In genomic region chr14:30654691-30655228, GRCm38 (mm10) we compare ENCODE assay signal across 8 mouse cellular contexts. TPM values are rescaled to one million over a fixed set of nuclear protein-coding genes. Genes with fewer than 3 reads are reported as not detected.
DNase-seq lines count a peak whose midpoint lies in the region; ATAC-seq lines count a peak whose summit lies in the region.

No protein-coding gene starts in this region.

- no peaks in the 10 kb centered on the region for H3K27me3 ChIP-seq in heart, embryonic 12.5 days (replicated peaks)
- no peaks in the 10 kb centered on the region for H3K27me3 ChIP-seq in forebrain, embryonic 15.5 days

- peaks cover 14% of the 10 kb centered on the region for H3K36me3 ChIP-seq in heart, embryonic 12.5 days
- H3K36me3 ChIP-seq in forebrain, embryonic 15.5 days, result no peaks in the 10 kb centered on the region

- H3K27ac ChIP-seq in heart, embryonic 12.5 days (ENCODE audit: poor library complexity, severe bottlenecking), result peak overlapping the region; percentile 74
- peak overlapping the region; percentile 85 for H3K27ac ChIP-seq in forebrain, embryonic 15.5 days (replicated peaks)

- 52% methylated on average over 4 of the region's 4 CpGs for WGBS in heart, embryonic 12.5 days
- 48% methylated on average over 4 of the region's 4 CpGs for WGBS in forebrain, embryonic 15.5 days

- H3K4me3 ChIP-seq in heart, embryonic 12.5 days, result peak overlapping the region; percentile 83
- H3K4me3 ChIP-seq in forebrain, embryonic 15.5 days, result peak overlapping the region; percentile 86

- peak overlapping the region; percentile 77 for H3K4me2 ChIP-seq in heart, embryonic 12.5 days
- peak overlapping the region; percentile 58 for H3K4me2 ChIP-seq in forebrain, embryonic 15.5 days (replicated peaks)

- no peak for DNase-seq in heart, postnatal 25 days (ENCODE audit: low spot score)
- peak; percentile 19 for DNase-seq in ES-CJ7 (ENCODE audit: low read depth, low spot score)
- DNase-seq in urinary bladder, postnatal 25 days (ENCODE audit: low spot score), result no peak
- no peak for DNase-seq in urinary bladder, adult 18-20 months (ENCODE audit: low spot score in 2 of 2)
- DNase-seq in cerebellum, postnatal 36 days, result no peak

- H3K4me1 ChIP-seq in heart, embryonic 12.5 days (replicated peaks), result peaks cover 11% of the 10 kb centered on the region
- H3K4me1 ChIP-seq in forebrain, embryonic 15.5 days, result peaks cover 13% of the 10 kb centered on the region

- H3K9me3 ChIP-seq in heart, embryonic 12.5 days (replicated peaks), result no peaks in the 10 kb centered on the region
- no peaks in the 10 kb centered on the region for H3K9me3 ChIP-seq in forebrain, embryonic 15.5 days

- intact Hi-C loops in heart, postnatal 25 days (cut with DNase I), result no loop called here

- H3K9ac ChIP-seq in heart, embryonic 12.5 days, result peak overlapping the region; percentile 94
- peak overlapping the region; percentile 99 for H3K9ac ChIP-seq in forebrain, embryonic 15.5 days (replicated peaks)

- no peak for ATAC-seq in heart, embryonic 12.5 days (ENCODE audit: insufficient number of reproducible peaks, low FRiP score)
- peak; percentile 17; the same call in 1 of the 2 replicates for ATAC-seq in forebrain, embryonic 15.5 days (replicated peaks)
- ATAC-seq in megakaryocyte-erythroid progenitor cell, adult 5-6 weeks (replicated peaks; ENCODE audit: low FRiP score, low TSS enrichment, poor library complexity, severe bottlenecking), result peak; percentile 13; the same call in 1 of the 2 replicates

RNA-seq across cellular contexts. Expression of gene Rft1, which starts 0.6 kb away (rescaled TPM):
- polyA plus RNA-seq in heart, embryonic 12.5 days (2016; fragmentation: Nextera tagmentation; extraction: Ambion mirVana), result 12.1 and 12.3 TPM in 2 replicates
- 1 to 10 TPM; 6.8 to 7.9 TPM for total RNA-seq in heart, postnatal 25 days (2021)
- polyA plus RNA-seq in forebrain, embryonic 15.5 days (2015; fragmentation: Nextera tagmentation; extraction: Ambion mirVana), result 8.0 and 9.9 TPM in 2 replicates
- total RNA-seq in megakaryocyte-erythroid progenitor cell, adult 5-6 weeks (2014; fragmentation: Nextera tagmentation), result 15.4 and 23.5 TPM in 2 replicates
- total RNA-seq in megakaryocyte-erythroid progenitor cell, adult 5-6 weeks (2017), result 7.6 and 18.7 TPM in 2 replicates

RNA-seq across cellular contexts. Expression of gene Prkcd, which starts 28.8 kb away (rescaled TPM):
- 38.8 and 40.7 TPM in 2 replicates for polyA plus RNA-seq in heart, embryonic 12.5 days (2016; fragmentation: Nextera tagmentation; extraction: Ambion mirVana)
- 10 to 100 TPM; 11.4 to 13.4 TPM for total RNA-seq in heart, postnatal 25 days (2021)
- polyA plus RNA-seq in forebrain, embryonic 15.5 days (2015; fragmentation: Nextera tagmentation; extraction: Ambion mirVana), result 32.1 and 32.3 TPM in 2 replicates
- total RNA-seq in megakaryocyte-erythroid progenitor cell, adult 5-6 weeks (2014; fragmentation: Nextera tagmentation), result 33.4 and 47.3 TPM in 2 replicates
- 20.7 and 32.0 TPM in 2 replicates for total RNA-seq in megakaryocyte-erythroid progenitor cell, adult 5-6 weeks (2017)

RNA-seq across cellular contexts. Expression of gene Sfmbt1, which starts 59.9 kb away (rescaled TPM):
- 11.5 and 12.0 TPM in 2 replicates for polyA plus RNA-seq in heart, embryonic 12.5 days (2016; fragmentation: Nextera tagmentation; extraction: Ambion mirVana)
- total RNA-seq in heart, postnatal 25 days (2021), result 10 to 100 TPM; 11.7 to 13.0 TPM
- 21.0 and 23.2 TPM in 2 replicates for polyA plus RNA-seq in forebrain, embryonic 15.5 days (2015; fragmentation: Nextera tagmentation; extraction: Ambion mirVana)
- 22.3 and 26.3 TPM in 2 replicates for total RNA-seq in megakaryocyte-erythroid progenitor cell, adult 5-6 weeks (2014; fragmentation: Nextera tagmentation)
- total RNA-seq in megakaryocyte-erythroid progenitor cell, adult 5-6 weeks (2017), result 12.7 and 13.7 TPM in 2 replicates
